Mouse (Mus musculus) monocyte, adult 59 days (primary cell): ENCODE results near the gene Kdm3a. TPM values are rescaled to one million over a fixed set of nuclear protein-coding genes. Genes with fewer than 3 reads are reported as not detected.

ENCODE experiments used
- total RNA-seq, 2 experiments: library from RNA; stranded (reverse); gene quantifications; one replicate each; pipeline ENCODE4 v1.2.4; 2023

Kdm3a gene
- total RNA-seq: 10 to 100 TPM; 72.9 to 74.6 TPM

DNA sequence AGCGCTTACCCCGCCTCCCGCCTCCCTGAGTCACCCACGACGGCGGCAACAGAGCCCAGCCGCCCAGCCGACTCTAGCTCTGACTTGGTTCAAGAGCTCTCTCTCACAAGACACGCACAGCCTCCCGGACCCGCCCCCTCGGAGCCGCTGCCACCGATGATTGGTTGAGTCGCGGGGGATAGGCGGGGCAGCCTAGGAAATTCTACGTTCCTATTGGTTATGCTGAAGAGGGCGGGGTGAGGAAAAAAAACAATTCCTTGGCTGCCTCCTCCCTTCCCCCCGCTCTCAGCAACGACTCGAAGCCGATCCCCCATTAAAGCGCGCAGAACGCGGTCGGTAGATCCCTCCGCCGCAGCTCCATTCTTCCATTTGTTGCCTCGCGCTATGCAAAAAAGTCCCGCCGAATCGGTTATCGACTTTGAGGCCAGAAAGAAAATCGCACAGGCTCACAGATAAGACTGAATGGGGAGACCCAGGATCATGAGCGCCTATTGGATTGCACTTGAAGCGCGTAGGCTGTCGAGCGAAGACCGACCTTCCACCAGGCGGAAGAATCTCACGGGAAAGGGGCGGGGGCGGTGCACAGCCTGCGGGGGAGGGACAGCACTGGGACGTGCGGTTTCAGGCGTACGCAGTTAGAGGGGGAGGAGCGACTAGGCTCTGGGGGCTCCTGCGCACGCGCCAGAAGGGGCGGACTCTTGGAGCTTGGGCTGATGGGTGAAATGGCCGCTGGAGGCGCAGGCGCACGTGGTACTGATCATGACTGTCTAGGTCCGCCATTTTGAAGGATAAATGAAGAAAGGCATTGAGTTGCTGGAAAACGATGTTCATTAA is at the start of gene Kdm3a:
Kdm3a (minus strand) TSS at position 162 of the 834 bp plus-strand sequence.

DNA sequence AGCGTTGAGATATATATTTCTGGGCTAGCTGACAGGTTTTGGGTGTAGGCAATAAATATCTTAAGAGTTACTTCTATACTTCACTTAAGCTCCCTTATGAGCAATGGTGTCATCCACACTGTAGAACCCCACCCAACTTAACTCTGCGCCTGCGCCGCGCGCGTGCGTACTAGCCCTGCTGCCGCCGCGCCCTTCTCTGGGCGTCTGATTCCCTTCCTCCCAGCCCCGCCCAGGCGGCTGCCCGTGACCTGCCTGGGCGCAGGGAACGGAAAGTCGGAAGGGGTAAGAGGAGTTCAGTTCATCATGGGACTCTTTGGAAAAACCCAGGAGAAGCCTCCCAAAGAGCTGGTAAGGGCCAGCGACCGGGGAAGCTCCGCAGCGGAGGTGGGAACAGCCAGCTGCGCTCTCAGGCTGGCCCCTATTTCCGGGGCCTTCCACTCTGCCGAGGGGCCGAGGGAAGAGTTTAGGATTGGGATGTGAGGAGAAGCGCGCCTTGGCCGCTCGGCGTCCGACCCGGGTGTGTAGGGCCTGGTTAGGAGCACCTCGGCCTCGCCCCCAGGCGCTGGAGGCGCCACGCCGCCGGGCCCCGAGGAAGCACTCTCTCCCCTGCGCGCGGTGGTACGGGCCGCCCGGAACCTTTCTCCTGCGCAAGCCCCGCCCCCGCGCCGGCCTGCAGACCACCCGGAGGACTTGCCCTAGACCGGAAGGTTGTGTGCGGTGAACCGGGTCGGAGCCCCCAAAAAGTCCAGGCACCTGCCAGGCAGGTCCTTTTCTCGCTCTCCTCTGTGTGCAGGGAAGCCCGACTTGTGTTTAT is 88.9 kb downstream of the Kdm3a start, which contains the start of gene Chmp3:
Chmp3 (plus strand) TSS at position 112 of the 814 bp plus-strand sequence.

Other genes starting within 250 kb of the Kdm3a start
- gene Rmnd5a, start 192.4 kb downstream of the Kdm3a start, total RNA-seq: 10 to 100 TPM; 54.6 to 57.8 TPM
- gene Rnf103, start 139.1 kb downstream of the Kdm3a start, total RNA-seq: 10 to 100 TPM; 26.0 to 31.8 TPM
- gene Chmp3, start 89.2 kb downstream of the Kdm3a start, total RNA-seq: 10 to 100 TPM; 68.4 to 80.2 TPM
- not detected for gene Reep1, start 74.6 kb upstream of the Kdm3a start, total RNA-seq
- 10 to 100 TPM; 16.0 to 16.5 TPM for gene Mrpl35, start 194.0 kb upstream of the Kdm3a start, total RNA-seq
- gene Immt, start 198.3 kb upstream of the Kdm3a start, total RNA-seq: 10 to 100 TPM; 80.7 to 85.8 TPM